Mouse (Mus musculus) intestine, embryonic 15.5 days (tissue): ENCODE data around the gene Zfp354b. TPM values are rescaled to one million over a fixed set of nuclear protein-coding genes. Genes with fewer than 3 reads are reported as not detected.

ENCODE experiments used
- polyA plus RNA-seq: library from polyadenylated mRNA; unstranded; fragments of >200 nt; fragmentation: Nextera tagmentation; extraction: Ambion mirVana; gene quantifications from 2 replicates; pipeline ENCODE4 v1.2.1, GENCODE M21; 2015

Gene Zfp354b
- polyA plus RNA-seq, 1 experiment from 2014 or later = 1.2 TPM

Other genes with a start within 250 kb of the Zfp354b start
- 15.0 and 16.3 TPM in 2 replicates for gene Zfp354c, start 103.9 kb downstream of the Zfp354b start, polyA plus RNA-seq
- 0.33 and 0.44 TPM in 2 replicates for gene Zfp879, start 90.1 kb downstream of the Zfp354b start, polyA plus RNA-seq
- gene Grm6, start 80.9 kb downstream of the Zfp354b start, polyA plus RNA-seq = 0.06 TPM in 1 of 2 replicates, not detected in the other
- gene Zfp454, start 44.0 kb downstream of the Zfp354b start, polyA plus RNA-seq = 5.1 and 5.2 TPM in 2 replicates
- 9.1 and 9.8 TPM in 2 replicates for gene Zfp2, start 15.5 kb downstream of the Zfp354b start, polyA plus RNA-seq
- gene 4933414I15Rik, start 12.1 kb upstream of the Zfp354b start, polyA plus RNA-seq = not detected in 2 replicates
- not detected in 2 replicates for gene Prop1, start 22.1 kb upstream of the Zfp354b start, polyA plus RNA-seq
- not detected in 2 replicates for gene Olfr1378, start 34.9 kb upstream of the Zfp354b start, polyA plus RNA-seq
- not detected in 2 replicates for gene Olfr1377, start 50.3 kb upstream of the Zfp354b start, polyA plus RNA-seq
- not detected in 2 replicates for gene Olfr51, start 72.0 kb upstream of the Zfp354b start, polyA plus RNA-seq
- not detected in 2 replicates for gene Olfr54, start 82.6 kb upstream of the Zfp354b start, polyA plus RNA-seq
- gene Olfr1375, start 116.5 kb upstream of the Zfp354b start, polyA plus RNA-seq = not detected in 2 replicates
- 6.7 and 7.4 TPM in 2 replicates for gene Zfp354a, start 127.6 kb upstream of the Zfp354b start, polyA plus RNA-seq